Mouse (Mus musculus): ENCODE measurements around the gene Urm1. TPM values are rescaled to one million over a fixed set of nuclear protein-coding genes. Genes with fewer than 3 reads are reported as not detected.
"Not testable (repeated sequence)": the region's sequence is repeated elsewhere in the genome, so short reads cannot be mapped to it uniquely, and the experiment has no call there.

Gene Urm1
- polyA plus RNA-seq (2016; fragmentation: Nextera tagmentation; extraction: Ambion mirVana) = 11.4 and 11.7 TPM in 2 replicates

DNA sequence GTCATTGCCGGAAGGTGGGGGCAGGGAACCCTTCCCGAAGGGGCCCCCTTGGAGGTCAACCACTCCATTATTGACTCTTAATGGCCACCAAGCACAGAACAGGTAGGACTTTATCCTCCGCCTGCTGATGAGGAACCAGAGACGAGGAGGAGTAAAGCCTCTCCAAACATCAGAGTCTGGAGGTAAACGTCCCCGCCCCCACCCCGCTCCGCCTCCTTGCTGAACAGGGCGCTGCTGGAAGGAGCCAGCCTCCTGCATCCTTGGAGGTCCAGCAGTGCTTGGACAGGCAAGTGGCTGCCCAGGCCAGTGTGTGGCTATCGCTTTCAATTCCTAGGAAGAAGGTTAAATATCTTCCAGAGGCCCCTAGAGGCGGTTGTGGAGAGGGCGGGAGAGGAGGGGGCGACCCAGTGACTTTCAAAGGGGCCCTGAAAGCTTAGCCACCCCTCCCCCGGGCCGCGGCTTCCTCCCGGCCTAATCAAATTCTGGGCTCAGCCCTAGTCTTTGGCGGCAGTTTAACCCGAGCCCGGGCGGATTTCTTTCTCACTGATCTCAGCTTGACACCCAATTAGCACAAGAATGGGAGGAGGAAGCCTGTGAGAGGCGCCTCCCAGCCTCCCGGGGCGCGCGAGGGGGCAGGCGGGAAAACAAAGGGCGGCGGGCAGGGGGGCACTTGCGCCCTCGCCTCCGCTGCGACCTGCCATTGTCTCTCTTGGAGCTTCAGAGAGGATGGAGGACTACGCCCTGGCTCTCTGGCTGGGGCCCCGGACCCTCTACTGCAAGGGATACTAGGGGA lies at the start of gene Urm1:
Gene Urm1, plus strand, starts transcription at position 51 of the 793 bp plus-strand sequence.
- no peaks in the 10 kb centered on the region for H3K36me3 ChIP-seq
- ATAC-seq = peak; percentile 71
- H3K27ac ChIP-seq = peak within 1 kb of the TSS; percentile 74
- no peaks in the 10 kb centered on the region for H3K27me3 ChIP-seq (replicated peaks)
- 3% methylated on average over 35 of the region's 35 CpGs for WGBS (ENCODE audit: insufficient replicate concordance)
- H3K9ac ChIP-seq = peak within 1 kb of the TSS; percentile 64
- H3K4me1 ChIP-seq = peaks cover 25% of the 10 kb centered on the region
- peak within 1 kb of the TSS; percentile 87 for H3K4me2 ChIP-seq
- no peaks in the 10 kb centered on the region for H3K9me3 ChIP-seq (replicated peaks)
- H3K4me3 ChIP-seq = peak within 1 kb of the TSS; percentile 57

DNA sequence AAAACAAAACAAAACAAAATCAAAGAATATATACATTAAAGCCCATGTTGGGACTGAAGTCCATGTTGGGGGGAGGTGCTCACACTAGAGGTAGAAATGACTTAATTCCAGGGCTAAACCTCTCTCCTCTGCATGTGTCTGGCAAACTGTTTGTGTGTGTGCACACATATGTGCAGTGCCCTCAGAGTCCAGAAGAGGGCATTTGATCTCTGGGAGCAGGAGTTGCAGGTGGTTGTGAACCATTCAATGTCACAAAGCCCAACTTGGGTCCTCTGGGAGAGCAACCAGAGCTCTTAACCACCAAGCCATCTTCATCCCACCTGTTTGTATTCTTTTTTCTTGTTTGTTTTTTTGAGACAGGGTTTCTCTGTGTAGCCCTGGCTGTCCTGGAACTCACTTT lies 49.7 kb upstream of the Urm1 start:
- Histone ChIP-seq H3K27me3 (replicated peaks) (0 out of 2 replicates have a peak, but pooled peaks cover 9% of the 10 kb centered on the region), H3K36me3 (peaks cover 4% of the 10 kb centered on the region; the same call in 1 of the 2 replicates), H3K9ac (no peak overlapping the region), H3K4me1 (peaks cover 18% of the 10 kb centered on the region), H3K4me2 (no peak overlapping the region), H3K4me3 (no peak overlapping the region), H3K9me3 (replicated peaks) (no peaks in the 10 kb centered on the region), H3K27ac (no peak overlapping the region)
- ATAC-seq = no peak

DNA sequence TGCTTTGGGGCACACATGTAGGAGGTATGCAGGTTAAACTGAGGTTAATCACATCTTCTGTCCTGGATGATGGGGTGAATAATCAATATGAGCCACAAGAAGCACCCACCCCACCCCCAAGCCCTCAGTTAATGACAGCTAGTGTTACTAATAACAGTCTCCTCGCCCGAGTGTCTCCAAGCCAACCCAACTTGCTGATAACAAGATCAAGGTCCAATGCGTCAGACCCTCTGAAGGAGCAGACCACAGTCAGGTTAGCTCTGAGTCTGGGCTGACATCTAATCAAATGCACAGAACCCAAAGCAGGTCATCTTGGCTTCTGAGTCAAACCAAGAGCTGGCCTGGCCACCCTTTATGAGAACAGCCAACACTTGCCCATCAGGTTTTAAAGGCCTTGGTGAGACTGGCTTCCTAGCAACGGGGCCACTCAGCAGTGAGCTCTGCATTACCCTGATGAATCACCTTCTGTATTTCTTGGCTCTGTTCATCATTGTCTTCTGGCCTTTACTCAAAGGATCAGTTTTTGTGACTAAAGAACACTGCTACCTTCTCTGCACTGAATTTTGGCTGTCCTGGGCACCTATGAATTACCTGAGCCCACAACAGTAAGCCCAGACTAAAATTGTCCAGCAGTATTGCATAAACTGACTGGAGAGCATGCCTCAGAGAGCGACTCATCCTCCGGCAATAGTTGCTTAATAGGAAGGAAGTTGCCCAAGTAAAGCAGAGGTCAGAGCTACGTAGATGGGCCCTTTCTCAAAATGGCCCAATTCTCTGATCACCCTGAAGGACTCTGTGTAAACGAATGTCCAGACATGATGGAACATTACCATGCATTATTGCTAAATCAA lies 48.0 kb upstream of the Urm1 start:
- Histone ChIP-seq H3K4me1 (peaks cover 18% of the 10 kb centered on the region), H3K4me3 (no peak overlapping the region), H3K36me3 (peaks cover 12% of the 10 kb centered on the region), H3K27me3 (replicated peaks) (0 out of 2 replicates have a peak, but pooled peaks cover 9% of the 10 kb centered on the region), H3K4me2 (no peak overlapping the region), H3K9me3 (replicated peaks) (no peaks in the 10 kb centered on the region), H3K9ac (no peak overlapping the region), H3K27ac (no peak overlapping the region)
- 37% methylated on average over 8 of the region's 8 CpGs for WGBS (ENCODE audit: insufficient replicate concordance)
- ATAC-seq = no peak

GRCm38 (mm10) chr2:29773323-29773722 lies 46.6 kb upstream of the Urm1 start:
- ATAC-seq = 0 out of 2 replicates have a peak, but pooled peaks have one; percentile 14
- WGBS (ENCODE audit: insufficient replicate concordance) = 46% methylated on average over 4 of the region's 4 CpGs
- Histone ChIP-seq H3K36me3 (peaks cover 27% of the 10 kb centered on the region), H3K4me1 (peaks cover 18% of the 10 kb centered on the region), H3K4me3 (no peak overlapping the region), H3K4me2 (no peak overlapping the region), H3K9ac (no peak overlapping the region), H3K9me3 (replicated peaks) (no peaks in the 10 kb centered on the region), H3K27ac (no peak overlapping the region), H3K27me3 (replicated peaks) (no peaks in the 10 kb centered on the region)

DNA sequence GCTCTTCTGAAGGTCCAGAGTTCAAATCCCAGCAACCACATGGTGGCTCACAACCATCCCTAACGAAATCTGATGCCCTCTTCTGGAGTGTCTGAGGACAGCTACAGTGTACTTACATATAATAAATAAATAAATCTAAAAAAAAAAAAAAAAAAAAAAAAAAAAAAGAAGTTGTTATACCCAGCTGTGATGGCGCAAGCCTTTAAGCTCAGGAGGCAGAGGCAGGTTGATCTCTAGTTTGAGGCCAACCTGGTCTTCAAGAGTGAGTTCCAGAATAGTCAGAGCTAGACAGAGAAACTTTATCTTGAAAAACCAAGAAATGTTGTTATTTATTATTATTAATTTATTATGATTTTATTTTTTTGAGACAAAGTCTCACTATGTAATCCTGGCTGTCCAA lies 38.6 kb upstream of the Urm1 start:
- H3K27ac ChIP-seq; H3K4me1 ChIP-seq; H3K9ac ChIP-seq; H3K9me3 ChIP-seq (replicated peaks); H3K27me3 ChIP-seq (replicated peaks); ATAC-seq; H3K4me3 ChIP-seq; H3K4me2 ChIP-seq: not testable (repeated sequence)
- WGBS (ENCODE audit: insufficient replicate concordance) = 79% methylated on average over 2 of the region's 2 CpGs
- H3K36me3 ChIP-seq = peaks cover 99% of the 10 kb centered on the region

- no peak for ATAC-seq
- H3K36me3 ChIP-seq = peaks cover 73% of the 10 kb centered on the region
- H3K4me3 ChIP-seq = no peak overlapping the region
- WGBS (ENCODE audit: insufficient replicate concordance) = 64% methylated on average over 4 of the region's 4 CpGs
- peaks cover 19% of the 10 kb centered on the region for H3K4me1 ChIP-seq
- H3K9ac ChIP-seq = no peak overlapping the region
- no peaks in the 10 kb centered on the region for H3K27me3 ChIP-seq (replicated peaks)
- no peak overlapping the region for H3K27ac ChIP-seq
- H3K4me2 ChIP-seq = no peak overlapping the region
- H3K9me3 ChIP-seq (replicated peaks) = 0 out of 2 replicates have a peak, but pooled peaks cover 8% of the 10 kb centered on the region
These were observed 35.6 kb upstream of the Urm1 start for GRCm38 (mm10) chr2:29784290-29784689.

DNA sequence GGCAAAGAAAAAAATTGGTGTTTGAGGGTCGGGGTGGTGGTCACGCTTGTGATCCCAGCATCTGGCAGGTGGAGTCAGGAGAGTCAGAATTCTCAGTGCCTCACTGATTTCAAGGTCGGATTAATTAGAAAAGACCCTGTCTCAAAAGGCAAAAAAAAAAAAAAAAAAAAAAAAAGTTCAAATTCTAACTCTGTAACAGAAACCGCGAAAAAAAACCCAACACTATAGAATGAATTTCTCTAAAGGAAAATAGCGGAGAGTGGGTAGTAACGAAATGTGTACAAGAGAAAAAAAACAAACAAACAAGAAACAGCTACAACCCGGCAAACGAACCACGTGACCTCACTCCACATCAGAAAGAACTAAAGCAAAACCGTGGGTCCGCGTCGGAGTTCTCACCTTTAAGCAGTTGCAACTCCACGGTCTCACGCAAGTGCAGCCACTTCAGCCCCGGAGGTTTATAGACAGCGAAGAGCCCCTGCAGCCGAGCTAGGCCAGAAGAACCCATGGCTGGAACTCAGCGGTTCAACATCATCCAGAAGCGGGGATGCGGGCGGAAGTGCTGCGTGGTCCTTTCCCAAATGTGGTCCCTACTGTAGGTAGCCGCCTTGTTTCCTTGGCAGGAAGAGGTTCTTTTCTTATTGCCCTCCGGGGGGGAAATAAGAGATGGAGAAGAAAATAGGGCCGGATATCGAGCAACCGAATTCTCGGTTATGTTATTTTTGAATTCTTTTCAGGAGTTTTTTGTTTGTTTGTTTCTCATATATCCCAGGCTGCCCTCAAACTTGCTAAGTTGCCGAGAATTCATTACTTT lies 32.6 kb upstream of the Urm1 start, which contains the start of gene Coq4:
Gene Coq4, plus strand, starts transcription at position 390 of the 814 bp plus-strand sequence.
- no peaks in the 10 kb centered on the region for H3K27me3 ChIP-seq (replicated peaks)
- no peaks in the 10 kb centered on the region for H3K9me3 ChIP-seq (replicated peaks)
- H3K27ac ChIP-seq = peak within 1 kb of the TSS; percentile 80
- peaks cover 67% of the 10 kb centered on the region for H3K36me3 ChIP-seq
- H3K4me3 ChIP-seq = peak within 1 kb of the TSS; percentile 84
- H3K9ac ChIP-seq = peak within 1 kb of the TSS; percentile 78
- peaks cover 22% of the 10 kb centered on the region for H3K4me1 ChIP-seq
- 1% methylated on average over 31 of the region's 31 CpGs for WGBS (ENCODE audit: insufficient replicate concordance)
- peak within 1 kb of the TSS; percentile 94 for H3K4me2 ChIP-seq
- peak; percentile 83 for ATAC-seq

DNA sequence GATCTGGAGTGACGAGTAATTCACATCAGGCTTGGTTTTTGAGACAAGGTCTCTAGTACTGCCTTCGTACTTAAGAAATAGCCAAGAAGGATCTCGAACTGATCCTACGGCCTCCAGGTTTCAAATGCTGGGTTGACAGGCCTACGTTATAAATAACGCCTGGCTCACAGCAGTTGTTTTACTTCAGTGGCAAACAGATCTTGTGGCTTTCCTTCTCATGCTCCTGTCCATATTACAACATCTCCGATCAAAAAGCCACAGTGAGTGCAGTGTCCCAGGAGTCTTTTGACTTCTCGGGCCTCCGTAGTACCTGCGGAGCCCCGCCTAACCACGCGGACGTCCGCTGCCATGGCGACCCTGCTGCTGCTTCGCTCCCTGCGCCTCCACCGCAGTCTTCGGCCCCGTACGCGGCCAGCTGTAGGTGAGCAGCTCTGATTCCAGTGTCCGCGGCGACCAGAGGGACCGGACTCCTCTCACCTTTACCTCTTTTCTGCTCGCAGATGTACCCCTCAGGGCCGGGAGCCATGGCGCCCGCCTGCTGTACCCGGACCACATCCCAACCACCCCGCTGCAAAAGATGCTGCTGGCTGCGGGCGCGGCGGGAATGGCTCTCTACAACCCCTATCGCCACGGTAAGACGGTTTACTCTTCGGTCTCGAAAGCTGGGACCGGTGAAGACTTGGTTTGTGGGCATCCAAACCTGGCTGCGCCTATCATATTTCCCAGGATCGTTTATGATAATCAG lies 31.8 kb upstream of the Urm1 start, which contains the start of gene Trub2:
Gene Trub2, minus strand, starts transcription at position 566 of the 745 bp plus-strand sequence.
- WGBS (ENCODE audit: insufficient replicate concordance) = 1% methylated on average over 45 of the region's 45 CpGs

DNA sequence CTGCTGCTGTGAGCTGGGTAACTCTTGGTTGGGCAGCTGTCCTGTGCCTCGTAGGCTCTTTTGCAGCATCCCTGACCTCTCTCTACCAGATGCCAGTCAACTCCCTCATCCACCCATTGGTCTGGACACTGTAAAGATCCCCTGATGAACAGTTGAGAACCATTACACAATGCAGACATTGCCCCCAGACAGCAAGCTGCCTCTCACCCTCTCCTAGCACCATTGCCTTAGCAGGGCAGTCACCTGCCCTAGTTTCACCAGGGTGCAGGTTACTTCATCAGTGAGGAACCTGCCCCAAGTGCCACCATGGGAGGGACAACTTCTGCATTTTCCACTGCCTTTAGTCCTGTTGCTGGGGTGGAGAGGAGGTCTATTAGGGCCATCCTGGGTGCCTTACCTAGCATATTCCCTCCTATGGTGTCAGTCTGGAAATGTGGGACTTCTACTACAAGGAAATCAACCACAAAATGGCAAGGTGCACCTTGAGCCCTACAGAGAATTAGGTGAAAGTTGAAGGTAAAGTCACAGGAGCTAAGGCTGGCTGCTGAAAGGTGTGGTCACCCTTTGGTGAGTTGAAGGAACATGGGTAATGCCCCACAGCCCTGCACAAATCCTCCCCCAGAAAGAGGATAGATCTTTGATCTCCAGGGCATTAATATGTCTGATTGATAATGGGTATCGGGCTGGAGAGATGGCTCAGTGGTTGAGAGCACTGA lies 26.9 kb upstream of the Urm1 start:
- Histone ChIP-seq H3K4me3 (no peak overlapping the region), H3K4me1 (peaks cover 13% of the 10 kb centered on the region), H3K27ac (no peak overlapping the region), H3K4me2 (no peak overlapping the region), H3K9me3 (replicated peaks) (no peaks in the 10 kb centered on the region), H3K9ac (no peak overlapping the region), H3K27me3 (replicated peaks) (no peaks in the 10 kb centered on the region), H3K36me3 (peaks cover 52% of the 10 kb centered on the region)
- no peak for ATAC-seq
- 79% methylated on average over 2 of the region's 2 CpGs for WGBS (ENCODE audit: insufficient replicate concordance)

More for the DNA sequence above, 31.8 kb upstream of the Urm1 start, which contains the start of gene Trub2:
- H3K27me3 ChIP-seq (replicated peaks) = no peaks in the 10 kb centered on the region
- H3K36me3 ChIP-seq = peaks cover 64% of the 10 kb centered on the region
- peak within 1 kb of the TSS; percentile 80 for H3K27ac ChIP-seq
- peak within 1 kb of the TSS; percentile 94 for H3K4me2 ChIP-seq
- ATAC-seq = peak; percentile 84
- H3K4me3 ChIP-seq = peak within 1 kb of the TSS; percentile 84
- H3K4me1 ChIP-seq = peaks cover 22% of the 10 kb centered on the region
- peak within 1 kb of the TSS; percentile 78 for H3K9ac ChIP-seq
- H3K9me3 ChIP-seq (replicated peaks) = no peaks in the 10 kb centered on the region

GRCm38 (mm10) chr2:29802075-29802826 lies 17.6 kb upstream of the Urm1 start, which contains the start of gene Slc27a4:
TSS of gene Slc27a4 (plus strand) at chr2:29802634.
- no peaks in the 10 kb centered on the region for H3K9me3 ChIP-seq (replicated peaks)
- H3K9ac ChIP-seq = peak within 1 kb of the TSS; percentile 82
- WGBS (ENCODE audit: insufficient replicate concordance) = 4% methylated on average over 28 of the region's 28 CpGs
- peaks cover 12% of the 10 kb centered on the region for H3K4me1 ChIP-seq
- H3K4me2 ChIP-seq = peak within 1 kb of the TSS; percentile 98
- peaks cover 47% of the 10 kb centered on the region for H3K27me3 ChIP-seq (replicated peaks)
- 0 out of 2 replicates have a peak within 1 kb of the TSS, but pooled peaks have one; percentile 27 for H3K27ac ChIP-seq
- ATAC-seq = peak; percentile 98
- peaks cover 20% of the 10 kb centered on the region for H3K36me3 ChIP-seq
- peak within 1 kb of the TSS; percentile 69 for H3K4me3 ChIP-seq

Data from liver, embryonic 12.5 days (tissue).